In the genomic region with DNA sequence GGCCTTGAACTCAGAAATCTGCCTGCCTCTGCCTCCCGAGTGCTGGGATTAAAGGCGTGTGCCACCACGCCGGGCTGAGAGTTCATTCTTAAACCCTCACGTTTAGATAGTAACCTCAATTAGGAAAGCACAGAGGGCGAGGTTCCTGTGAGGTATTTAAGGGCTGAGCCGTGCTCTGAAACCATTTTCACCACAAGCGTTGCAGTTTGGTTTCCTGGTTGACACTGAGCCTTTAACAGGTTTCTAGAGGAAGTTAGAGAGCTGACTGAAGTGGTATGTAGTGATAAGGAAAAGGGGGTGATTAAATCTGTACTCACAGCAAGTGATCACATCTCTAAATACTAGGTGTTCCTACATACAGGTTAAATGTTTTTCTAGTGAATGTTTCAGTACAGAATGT, we compare ENCODE assay signal across 12 mouse cellular contexts. TPM values are rescaled to one million over a fixed set of nuclear protein-coding genes. Genes with fewer than 3 reads are reported as not detected.
DNase-seq lines count a peak whose midpoint lies in the region; ATAC-seq lines count a peak whose summit lies in the region.
"Had no signal": no experiment of that assay in that cellular context is flagged by ENCODE, and none has a peak within 500 bp of the region (broad histone marks: within the 10 kb centered on the region; RNA-seq: fewer than 3 reads in every experiment).

No protein-coding gene starts in this region.

- DNase-seq in A20 (ENCODE audit: low read depth, low spot score), result peak; percentile 68
- peak; percentile 91 for DNase-seq in CD4-positive helper T cell, adult 2 months (ENCODE audit: low read depth, low spot score)
- DNase-seq in natural killer cell, adult 2 months (ENCODE audit: low spot score in 2 of 2), result peak; percentile 58 to 72
- no peak for DNase-seq in left cerebral cortex, adult 11 months (ENCODE audit: low spot score)
- no peak for DNase-seq in gastrocnemius, adult 8-10 months (ENCODE audit: low spot score in 2 of 2)
- no peak for DNase-seq in left cerebral cortex, adult 8-10 months (ENCODE audit: low spot score in 2 of 2)
- DNase-seq: cerebellum, adult 8-10 months; heart, postnatal 4 days; kidney, adult 9 months had no signal

- ATAC-seq in hematopoietic stem cell, adult 5-6 weeks (replicated peaks in 1 of 2; ENCODE audit: insufficient read depth in 1 of 2, low FRiP score in 2 of 2, low TSS enrichment in 1 of 2, low read depth in 1 of 2, poor library complexity in 2 of 2, severe bottlenecking in 2 of 2), result peak; percentile 85 to 87
- ATAC-seq: forebrain, embryonic 13.5 days; midbrain, embryonic 15.5 days had no signal

RNA-seq across cellular contexts. Expression of a gene that starts 1.4 kb away (rescaled TPM):
- 50.3 and 81.1 TPM in 2 replicates for total RNA-seq in hematopoietic stem cell, adult 5-6 weeks (2017)
- total RNA-seq in gastrocnemius, adult 8-10 months (2022), result 10 to 100 TPM; 37.3 to 42.9 (median 39.5) TPM
- total RNA-seq in left cerebral cortex, adult 8-10 months (2022), result 10 to 100 TPM; 60.1 to 69.3 (median 65.6) TPM

Comparison
In these comparisons a context has a peak if more than half of its experiments do, and no peak if none do; other contexts are left out.
1. DNase-seq: peak in A20 (single experiment), CD4-positive helper T cell, adult 2 months (single experiment) and natural killer cell, adult 2 months (2 of 2); none in left cerebral cortex, adult 11 months (single experiment), gastrocnemius, adult 8-10 months (0 of 2) and left cerebral cortex, adult 8-10 months (0 of 2).